Mouse (Mus musculus): Measurements from ENCODE around the gene Mcm2.

- TF ChIP-seq CTCF (conservative IDR thresholded peaks at IDR 0.05; ENCODE audit: insufficient read depth, insufficient read length, low read depth, low read length) (no peak), POLR2A (IDR thresholded peaks at IDR 0.05; ENCODE audit: low read depth, low read length) (no peak)
Measured at GRCm38 (mm10) chr6:88869459-88869858, 29.1 kb downstream of the Mcm2 start.
